Mouse (Mus musculus): Measurements from ENCODE around the gene Pgp. TPM values are rescaled to one million over a fixed set of nuclear protein-coding genes. Genes with fewer than 3 reads are reported as not detected.
A peak's percentile ranks its signal among the peaks of the same experiment; 100 is the strongest.
"Not testable (repeated sequence)": the region's sequence is repeated elsewhere in the genome, so short reads cannot be mapped to it uniquely, and the experiment has no call there.

The Pgp gene
- polyA plus RNA-seq, 1 experiment from 2014 or later: 42.5 TPM

GRCm38 (mm10) chr17:24454218-24454755, 15.9 kb upstream of the Pgp start:
- peak overlapping the region; percentile 96 for H3K27ac ChIP-seq (ENCODE audit: low read length)
- DNase-seq (ENCODE audit: low spot score) (peak; percentile 53), ATAC-seq (no peak)
- H3K27me3 ChIP-seq (replicated peaks; ENCODE audit: insufficient read depth, low read length): no peaks in the 10 kb centered on the region
- TF ChIP-seq EP300 (IDR thresholded peaks at IDR 0.05) (no peak), CTCF (IDR thresholded peaks at IDR 0.05) (no peak)
- 0 out of 2 replicates have a peak, but pooled peaks cover under 1% of the 10 kb centered on the region for H3K36me3 ChIP-seq (ENCODE audit: insufficient read depth, low read length)
- H3K4me3 ChIP-seq (ENCODE audit: low read depth, low read length): peak overlapping the region; percentile 83
- peak overlapping the region; percentile 83 for H3K9ac ChIP-seq (replicated peaks; ENCODE audit: low read depth)
- under 1% methylated on average over 14 of the region's 14 CpGs for WGBS
- no peaks in the 10 kb centered on the region for H3K9me3 ChIP-seq (ENCODE audit: low read length)
- H3K4me1 ChIP-seq (ENCODE audit: insufficient read depth, low read depth, low read length): no peaks in the 10 kb centered on the region
- H3K4me2 ChIP-seq (replicated peaks; ENCODE audit: low read depth, low read length): peak overlapping the region; percentile 64

GRCm38 (mm10) chr17:24454756-24455522, 15.3 kb upstream of the Pgp start:
- Histone ChIP-seq H3K9me3 (ENCODE audit: low read length) (no peaks in the 10 kb centered on the region), H3K4me1 (ENCODE audit: insufficient read depth, low read depth, low read length) (no peaks in the 10 kb centered on the region), H3K4me3 (ENCODE audit: low read depth, low read length) (peak overlapping the region; percentile 83), H3K27me3 (replicated peaks; ENCODE audit: insufficient read depth, low read length) (no peaks in the 10 kb centered on the region), H3K36me3 (ENCODE audit: insufficient read depth, low read length) (no peaks in the 10 kb centered on the region), H3K27ac (ENCODE audit: low read length) (peak overlapping the region; percentile 96), H3K9ac (replicated peaks; ENCODE audit: low read depth) (peak overlapping the region; percentile 83), H3K4me2 (replicated peaks; ENCODE audit: low read depth, low read length) (peak overlapping the region; percentile 64)
- TF ChIP-seq EP300 (IDR thresholded peaks at IDR 0.05): no peak
- TF ChIP-seq CTCF (IDR thresholded peaks at IDR 0.05): peak; percentile 43
- 3% methylated on average over 64 of the region's 67 CpGs for WGBS
- peak; percentile 93 for ATAC-seq
- DNase-seq (ENCODE audit: low spot score): peak; percentile 100

GRCm38 (mm10) chr17:24455523-24456206, 14.5 kb upstream of the Pgp start:
- H3K9ac ChIP-seq (replicated peaks; ENCODE audit: low read depth); H3K4me1 ChIP-seq (ENCODE audit: insufficient read depth, low read depth, low read length); H3K27ac ChIP-seq (ENCODE audit: low read length); H3K27me3 ChIP-seq (replicated peaks; ENCODE audit: insufficient read depth, low read length); DNase-seq (ENCODE audit: low spot score); H3K4me3 ChIP-seq (ENCODE audit: low read depth, low read length); H3K9me3 ChIP-seq (ENCODE audit: low read length); H3K36me3 ChIP-seq (ENCODE audit: insufficient read depth, low read length): not testable (repeated sequence)
- WGBS: 49% methylated on average over 10 of the region's 10 CpGs
- ATAC-seq: peak; percentile 8
- peak overlapping the region; percentile 64; the same call in 1 of the 2 replicates for H3K4me2 ChIP-seq (replicated peaks; ENCODE audit: low read depth, low read length)

- H3K36me3 ChIP-seq (ENCODE audit: insufficient read depth, low read length): no peaks in the 10 kb centered on the region
- no peak overlapping the region for H3K27ac ChIP-seq (ENCODE audit: low read length)
- no peak for TF ChIP-seq EP300 (IDR thresholded peaks at IDR 0.05)
- peak; percentile 69 for TF ChIP-seq CTCF (IDR thresholded peaks at IDR 0.05)
- WGBS: 61% methylated on average over 2 of the region's 2 CpGs
- ATAC-seq: no peak
- no peaks in the 10 kb centered on the region for H3K27me3 ChIP-seq (replicated peaks; ENCODE audit: insufficient read depth, low read length)
- H3K4me1 ChIP-seq (ENCODE audit: insufficient read depth, low read depth, low read length): no peaks in the 10 kb centered on the region
- DNase-seq (ENCODE audit: low spot score): peak; percentile 33
- no peak overlapping the region for H3K4me2 ChIP-seq (replicated peaks; ENCODE audit: low read depth, low read length)
- no peaks in the 10 kb centered on the region for H3K9me3 ChIP-seq (ENCODE audit: low read length)
- no peak overlapping the region for H3K9ac ChIP-seq (replicated peaks; ENCODE audit: low read depth)
- no peak overlapping the region for H3K4me3 ChIP-seq (ENCODE audit: low read depth, low read length)
These were observed 8.6 kb upstream of the Pgp start for GRCm38 (mm10) chr17:24461580-24461979.

GRCm38 (mm10) chr17:24462932-24463331, 7.3 kb upstream of the Pgp start:
- Histone ChIP-seq H3K4me3 (ENCODE audit: low read depth, low read length) (no peak overlapping the region), H3K4me2 (replicated peaks; ENCODE audit: low read depth, low read length) (no peak overlapping the region), H3K9me3 (ENCODE audit: low read length) (no peaks in the 10 kb centered on the region), H3K4me1 (ENCODE audit: insufficient read depth, low read depth, low read length) (no peaks in the 10 kb centered on the region), H3K36me3 (ENCODE audit: insufficient read depth, low read length) (no peaks in the 10 kb centered on the region), H3K27me3 (replicated peaks; ENCODE audit: insufficient read depth, low read length) (no peaks in the 10 kb centered on the region), H3K9ac (replicated peaks; ENCODE audit: low read depth) (no peak overlapping the region), H3K27ac (ENCODE audit: low read length) (no peak overlapping the region)
- TF ChIP-seq EP300 (IDR thresholded peaks at IDR 0.05) (no peak), CTCF (IDR thresholded peaks at IDR 0.05) (no peak)
- ATAC-seq: no peak
- DNase-seq (ENCODE audit: low spot score): no peak
- 55% methylated on average over 1 of the region's 1 CpGs for WGBS

GRCm38 (mm10) chr17:24463374-24464133, 6.6 kb upstream of the Pgp start:
- no peak overlapping the region for H3K9ac ChIP-seq (replicated peaks; ENCODE audit: low read depth)
- H3K36me3 ChIP-seq (ENCODE audit: insufficient read depth, low read length): no peaks in the 10 kb centered on the region
- no peaks in the 10 kb centered on the region for H3K9me3 ChIP-seq (ENCODE audit: low read length)
- no peak overlapping the region for H3K4me3 ChIP-seq (ENCODE audit: low read depth, low read length)
- H3K4me1 ChIP-seq (ENCODE audit: insufficient read depth, low read depth, low read length): no peaks in the 10 kb centered on the region
- ATAC-seq: no peak
- DNase-seq (ENCODE audit: low spot score): no peak
- WGBS: 44% methylated on average over 6 of the region's 6 CpGs
- H3K27me3 ChIP-seq (replicated peaks; ENCODE audit: insufficient read depth, low read length): no peaks in the 10 kb centered on the region
- no peak overlapping the region for H3K4me2 ChIP-seq (replicated peaks; ENCODE audit: low read depth, low read length)
- no peak overlapping the region for H3K27ac ChIP-seq (ENCODE audit: low read length)
- no peak for TF ChIP-seq EP300 (IDR thresholded peaks at IDR 0.05)

Data from lung, postnatal 0 days (tissue).